Mouse (Mus musculus): ENCODE measurements around the gene Cmtm2b. TPM values are rescaled to one million over a fixed set of nuclear protein-coding genes. Genes with fewer than 3 reads are reported as not detected.
A peak's percentile ranks its signal among the peaks of the same experiment; 100 is the strongest.

Gene Cmtm2b
- total RNA-seq, 2 experiments from 2014 or later = not detected

- no peak for DNase-seq (ENCODE audit: extremely low spot score in 1 of 2, low spot score in 2 of 2)
- no peak for TF ChIP-seq CTCF (IDR thresholded peaks at IDR 0.05)
- Histone ChIP-seq H3K4me3 (no peak overlapping the region), H3K27ac (no peak overlapping the region)
- intact Hi-C loops (cut with DNase I) = loop anchor here (2.0 to 5.0 kb wide), 6 partner anchors 50 to 247 kb away; partner anchors contain the start of genes Cmtm4 and Terb1
Observed at GRCm38 (mm10) chr8:104344622-104345021, 22.6 kb downstream of the Cmtm2b start.

GRCm38 (mm10) chr8:104346706-104347105, 24.7 kb downstream of the Cmtm2b start:
- no peak for DNase-seq (ENCODE audit: extremely low spot score in 1 of 2, low spot score in 2 of 2)
- TF ChIP-seq CTCF (IDR thresholded peaks at IDR 0.05) = no peak
- Histone ChIP-seq H3K4me3 (no peak overlapping the region), H3K27ac (no peak overlapping the region)
- intact Hi-C loops (cut with DNase I) = no loop called here

- intact Hi-C loops (cut with DNase I) = no loop called here
- DNase-seq (ENCODE audit: extremely low spot score in 1 of 2, low spot score in 2 of 2) = no peak
- Histone ChIP-seq H3K4me3 (no peak overlapping the region), H3K27ac (no peak overlapping the region)
- TF ChIP-seq CTCF (IDR thresholded peaks at IDR 0.05) = no peak
Observed at GRCm38 (mm10) chr8:104348971-104349370, 26.9 kb downstream of the Cmtm2b start.

GRCm38 (mm10) chr8:104350047-104350446, 28.0 kb downstream of the Cmtm2b start:
- no peak for DNase-seq (ENCODE audit: extremely low spot score in 1 of 2, low spot score in 2 of 2)
- intact Hi-C loops (cut with DNase I) = no loop called here
- Histone ChIP-seq H3K27ac (no peak overlapping the region), H3K4me3 (no peak overlapping the region)
- no peak for TF ChIP-seq CTCF (IDR thresholded peaks at IDR 0.05)

- Histone ChIP-seq H3K27ac (no peak overlapping the region), H3K4me3 (no peak overlapping the region)
- intact Hi-C loops (cut with DNase I) = no loop called here
- no peak for DNase-seq (ENCODE audit: extremely low spot score in 1 of 2, low spot score in 2 of 2)
- peak; percentile 29 for TF ChIP-seq CTCF (IDR thresholded peaks at IDR 0.05)
Observed at GRCm38 (mm10) chr8:104353186-104353585, 31.2 kb downstream of the Cmtm2b start.

GRCm38 (mm10) chr8:104354504-104354903, 32.5 kb downstream of the Cmtm2b start:
- no peak for DNase-seq (ENCODE audit: extremely low spot score in 1 of 2, low spot score in 2 of 2)
- no peak for TF ChIP-seq CTCF (IDR thresholded peaks at IDR 0.05)
- Histone ChIP-seq H3K4me3 (no peak overlapping the region), H3K27ac (no peak overlapping the region)
- intact Hi-C loops (cut with DNase I) = no loop called here

GRCm38 (mm10) chr8:104358637-104359036, 36.6 kb downstream of the Cmtm2b start:
- intact Hi-C loops (cut with DNase I) = no loop called here
- no peak overlapping the region for H3K27ac ChIP-seq
- no peak overlapping the region for H3K4me3 ChIP-seq
- TF ChIP-seq CTCF (IDR thresholded peaks at IDR 0.05) = no peak
- DNase-seq (ENCODE audit: extremely low spot score in 1 of 2, low spot score in 2 of 2) = no peak

- Histone ChIP-seq H3K4me3 (no peak overlapping the region), H3K27ac (no peak overlapping the region)
- intact Hi-C loops (cut with DNase I) = no loop called here
- no peak for TF ChIP-seq CTCF (IDR thresholded peaks at IDR 0.05)
- no peak for DNase-seq (ENCODE audit: extremely low spot score in 1 of 2, low spot score in 2 of 2)
Observed at GRCm38 (mm10) chr8:104359778-104360456, 37.9 kb downstream of the Cmtm2b start.

- no peak for TF ChIP-seq CTCF (IDR thresholded peaks at IDR 0.05)
- Histone ChIP-seq H3K4me3 (no peak overlapping the region), H3K27ac (no peak overlapping the region)
- intact Hi-C loops (cut with DNase I) = loop anchor here (5.0 kb wide), 1 partner anchor 47 kb away; no protein-coding TSS in a partner anchor
- DNase-seq (ENCODE audit: extremely low spot score in 1 of 2, low spot score in 2 of 2) = no peak
Observed at GRCm38 (mm10) chr8:104365695-104366094, 43.7 kb downstream of the Cmtm2b start.

- TF ChIP-seq CTCF (IDR thresholded peaks at IDR 0.05) = no peak
- H3K27ac ChIP-seq = no peak overlapping the region
- no peak for DNase-seq (ENCODE audit: extremely low spot score in 1 of 2, low spot score in 2 of 2)
- intact Hi-C loops (cut with DNase I) = loop anchor here (5.0 kb wide), 1 partner anchor 45 kb away; no protein-coding TSS in a partner anchor
- H3K4me3 ChIP-seq = no peak overlapping the region
Observed at GRCm38 (mm10) chr8:104367398-104367797, 45.4 kb downstream of the Cmtm2b start.

- H3K27ac ChIP-seq = peak overlapping the region; percentile 15; the same call in 1 of the 2 replicates
- TF ChIP-seq CTCF (IDR thresholded peaks at IDR 0.05) = no peak
- no peak overlapping the region for H3K4me3 ChIP-seq
- DNase-seq (ENCODE audit: extremely low spot score in 1 of 2, low spot score in 2 of 2) = no peak
- intact Hi-C loops (cut with DNase I) = loop anchor here (5.0 kb wide), 1 partner anchor 43 kb away; no protein-coding TSS in a partner anchor
Observed at GRCm38 (mm10) chr8:104369591-104369990, 47.6 kb downstream of the Cmtm2b start.

- no peak overlapping the region for H3K4me3 ChIP-seq
- DNase-seq (ENCODE audit: extremely low spot score in 1 of 2, low spot score in 2 of 2) = no peak
- H3K27ac ChIP-seq = 0 out of 2 replicates have a peak overlapping the region, but pooled peaks have one; percentile 15
- intact Hi-C loops (cut with DNase I) = no loop called here
- no peak for TF ChIP-seq CTCF (IDR thresholded peaks at IDR 0.05)
Observed at GRCm38 (mm10) chr8:104370071-104370470, 48.0 kb downstream of the Cmtm2b start.

GRCm38 (mm10) chr8:104371121-104371520, 49.1 kb downstream of the Cmtm2b start:
- no peak for TF ChIP-seq CTCF (IDR thresholded peaks at IDR 0.05)
- H3K4me3 ChIP-seq = no peak overlapping the region
- intact Hi-C loops (cut with DNase I) = no loop called here
- H3K27ac ChIP-seq = no peak overlapping the region
- DNase-seq (ENCODE audit: extremely low spot score in 1 of 2, low spot score in 2 of 2) = no peak
